Mouse (Mus musculus): ENCODE results near the gene Znhit1.

- TF ChIP-seq CTCF (IDR thresholded peaks at IDR 0.05; ENCODE audit: control insufficient read depth, insufficient read depth, insufficient replicate concordance, low read depth, low read length) (no peak), POLR2A (IDR thresholded peaks at IDR 0.05; ENCODE audit: control insufficient read depth, low read depth, low read length) (no peak)
Measured at GRCm38 (mm10) chr5:136940845-136941560, 46.8 kb downstream of the Znhit1 start.

Data from testis, adult 2 months (tissue).